Mouse (Mus musculus): ENCODE data around the gene Cbx7. TPM values are rescaled to one million over a fixed set of nuclear protein-coding genes. Genes with fewer than 3 reads are reported as not detected.
A peak's percentile ranks its signal among the peaks of the same experiment; 100 is the strongest.
"Not testable (repeated sequence)": the region's sequence is repeated elsewhere in the genome, so short reads cannot be mapped to it uniquely, and the experiment has no call there.

Cbx7 gene
- total RNA-seq, 2 experiments from 2014 or later = 9.4 to 9.8 TPM

DNA sequence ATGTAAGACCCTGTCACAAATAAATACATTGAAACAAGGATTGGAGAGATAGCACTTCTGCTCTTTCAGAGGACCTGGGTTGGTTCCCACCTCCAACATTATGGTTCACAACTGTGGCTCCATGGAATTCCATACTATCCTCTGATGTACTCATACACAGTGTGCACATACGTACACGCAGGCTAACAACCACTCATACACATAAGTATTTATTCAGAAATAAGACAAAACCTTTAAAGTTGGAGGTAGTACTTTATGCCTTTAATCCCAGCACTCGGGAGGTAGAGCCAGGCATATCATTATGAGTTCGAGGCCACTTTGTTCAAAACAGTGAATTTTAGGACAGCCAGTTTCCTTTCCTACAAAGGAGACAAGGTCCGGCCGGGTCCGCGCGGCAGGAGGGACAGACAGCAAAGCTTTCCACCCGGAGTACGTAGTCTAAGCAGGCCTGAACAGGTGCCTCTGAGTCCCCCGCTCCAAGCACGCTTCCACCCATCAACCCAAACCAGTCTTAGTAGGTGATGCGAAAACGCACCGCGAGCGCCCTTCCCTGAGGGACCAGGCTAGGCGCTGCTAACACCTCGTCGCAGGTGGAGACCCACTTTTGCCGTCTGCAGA, 37.8 kb downstream of the Cbx7 start:
- DNase-seq (ENCODE audit: low spot score) = no peak
- intact Hi-C loops (cut with DNase I) = no loop called here

DNA sequence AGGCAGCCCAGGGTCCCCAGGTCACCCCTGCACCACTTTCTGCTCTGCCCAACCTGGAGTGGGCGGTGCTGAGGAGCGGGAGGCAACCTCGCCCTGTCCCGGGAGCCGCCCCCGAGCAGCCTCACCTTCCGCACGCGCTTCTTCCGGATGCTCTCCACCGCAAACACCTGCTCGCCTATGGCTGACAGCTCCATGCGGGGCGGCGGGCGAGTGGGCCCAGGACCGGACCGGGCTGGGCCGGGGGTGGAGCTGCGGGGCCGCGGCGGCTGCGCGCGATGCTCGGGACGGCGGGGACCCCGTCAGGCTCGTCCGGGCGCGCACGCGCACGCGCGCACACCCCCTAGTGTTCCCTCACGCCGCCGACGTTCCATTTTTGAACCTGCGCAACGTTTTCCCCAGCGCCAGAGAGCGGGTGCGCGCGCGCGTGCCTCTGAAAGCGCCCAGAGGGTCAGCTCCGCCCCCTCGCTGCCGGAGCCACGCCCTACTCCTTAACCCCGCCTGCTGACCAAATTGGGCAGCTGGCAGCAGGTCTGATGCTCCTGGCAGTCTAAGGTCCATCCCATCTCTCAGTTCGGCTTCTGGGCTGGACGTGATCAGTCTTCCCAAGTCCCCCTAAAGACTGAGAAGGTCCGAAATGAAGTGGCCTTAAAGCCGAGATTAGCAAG, 38.5 kb downstream of the Cbx7 start:
- peak; percentile 86 for DNase-seq (ENCODE audit: low spot score)
- intact Hi-C loops (cut with DNase I) = no loop called here

DNA sequence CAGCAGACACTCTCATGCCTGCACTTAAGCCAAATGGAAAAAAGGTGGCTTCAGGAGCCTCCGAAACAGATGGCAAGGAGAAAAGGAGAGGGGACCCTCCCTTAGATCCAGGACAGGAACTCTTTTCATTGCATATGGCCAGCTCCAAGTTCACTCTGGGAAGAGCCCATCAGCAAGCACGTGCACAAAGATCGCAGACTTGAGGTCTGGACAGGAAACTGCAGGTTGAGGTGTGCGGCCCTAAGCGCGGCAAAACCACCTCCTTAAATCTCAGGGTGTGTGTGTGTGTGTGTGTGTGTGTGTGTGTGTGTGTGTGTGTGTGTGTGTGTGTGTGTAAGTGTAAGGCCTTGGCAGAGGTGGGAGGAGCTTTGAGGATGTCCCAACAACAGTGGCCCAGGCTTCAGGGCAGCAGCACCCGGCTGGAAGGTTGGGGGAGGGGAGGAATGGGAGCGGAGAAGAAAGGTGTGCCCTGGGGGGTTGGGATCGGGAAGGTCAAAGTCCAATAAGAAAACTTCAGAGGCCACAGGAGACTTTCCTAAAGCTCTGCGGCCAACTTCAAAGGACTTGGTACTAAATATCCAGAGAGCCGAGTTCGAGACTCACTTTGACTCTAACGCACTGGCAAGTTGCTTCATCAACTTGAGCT, 39.3 kb downstream of the Cbx7 start:
- intact Hi-C loops (cut with DNase I) = no loop called here
- no peak for DNase-seq (ENCODE audit: low spot score)

DNA sequence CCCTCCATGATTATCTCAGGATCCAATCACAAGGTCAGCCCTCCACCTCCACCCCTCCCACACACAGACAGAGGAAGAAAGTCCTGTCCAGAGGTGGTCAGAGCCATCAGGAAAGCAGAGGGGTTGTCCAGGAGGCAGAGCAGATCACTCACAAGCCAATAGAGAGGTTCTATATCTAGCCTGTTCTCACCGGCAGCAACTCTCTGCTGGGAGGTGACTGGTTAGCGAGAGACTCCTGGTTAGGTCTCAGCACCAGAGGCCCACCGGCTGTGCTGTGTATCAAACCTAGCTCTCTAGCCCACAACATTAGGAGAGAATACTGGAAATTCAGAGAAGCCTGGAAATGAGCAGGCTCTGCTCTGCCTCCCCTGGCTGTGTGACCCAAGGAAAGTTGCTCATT, 41.2 kb downstream of the Cbx7 start:
- intact Hi-C loops (cut with DNase I) = loop anchor here (5.0 kb wide), 1 partner anchor 97 kb away; the partner anchor contains the start of genes Cbx6 and Npcd
- no peak for DNase-seq (ENCODE audit: low spot score)

- no peak for DNase-seq (ENCODE audit: low spot score)
- intact Hi-C loops (cut with DNase I) = loop anchor here (5.0 kb wide), 1 partner anchor 96 kb away; the partner anchor contains the start of genes Cbx6 and Npcd
These were observed 42.2 kb downstream of the Cbx7 start for GRCm38 (mm10) chr15:79928736-79929135.

DNA sequence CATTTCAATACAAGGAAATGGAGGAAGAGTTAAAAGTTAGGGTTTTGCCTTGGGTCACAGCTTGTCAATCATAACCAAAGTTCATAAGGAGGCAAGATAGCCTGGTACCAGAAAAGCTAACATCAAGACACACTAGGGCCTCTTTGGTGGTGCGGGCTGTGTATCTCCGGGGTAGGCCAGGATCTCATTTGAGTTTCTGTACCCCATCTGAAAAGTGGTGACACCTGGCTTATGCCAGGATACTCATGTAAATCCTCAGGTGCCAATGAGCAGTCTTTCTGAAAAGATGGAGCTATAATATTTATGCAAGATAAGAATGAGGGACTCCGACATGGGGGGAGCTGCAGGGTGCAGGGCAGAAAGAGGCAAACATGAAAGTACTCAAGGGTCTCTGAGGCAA, 42.6 kb downstream of the Cbx7 start:
- intact Hi-C loops (cut with DNase I) = loop anchor here (5.0 kb wide), 1 partner anchor 96 kb away; the partner anchor contains the start of genes Cbx6 and Npcd
- DNase-seq (ENCODE audit: low spot score) = no peak

DNA sequence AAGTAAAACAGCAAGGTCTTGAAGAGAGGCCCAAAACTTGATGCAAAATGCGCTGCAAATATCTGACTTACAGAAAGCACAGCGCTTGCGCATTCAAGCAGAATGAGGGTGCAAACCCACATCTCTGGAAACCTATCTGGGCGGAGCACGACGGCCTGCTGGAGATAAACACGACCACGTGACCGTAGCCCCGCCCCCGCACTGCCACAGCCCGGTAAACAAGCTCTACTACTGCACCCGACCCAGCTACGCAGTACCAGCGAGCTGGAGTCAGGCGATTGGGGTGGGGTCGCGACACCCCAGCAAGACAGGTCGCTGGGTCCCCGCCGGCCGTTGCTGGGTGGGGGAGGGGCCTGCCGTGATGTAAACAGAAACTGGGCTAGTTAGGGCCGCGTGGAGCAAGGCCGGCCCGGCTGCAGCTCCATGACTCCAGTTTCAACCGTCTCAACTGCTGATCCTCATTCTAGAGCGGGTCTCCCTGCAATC, 43.2 kb downstream of the Cbx7 start:
- DNase-seq (ENCODE audit: low spot score) = peak; percentile 89
- intact Hi-C loops (cut with DNase I) = loop anchor here (5.0 kb wide), 1 partner anchor 95 kb away; the partner anchor contains the start of genes Cbx6 and Npcd

GRCm38 (mm10) chr15:79926856-79927416, 44.0 kb downstream of the Cbx7 start:
- DNase-seq (ENCODE audit: low spot score) = no peak
- intact Hi-C loops (cut with DNase I) = loop anchor here (5.0 kb wide), 1 partner anchor 95 kb away; the partner anchor contains the start of genes Cbx6 and Npcd

- intact Hi-C loops (cut with DNase I) = no loop called here
- no peak for DNase-seq (ENCODE audit: low spot score)
These were observed 51.1 kb downstream of the Cbx7 start for GRCm38 (mm10) chr15:79919787-79920186.

DNA sequence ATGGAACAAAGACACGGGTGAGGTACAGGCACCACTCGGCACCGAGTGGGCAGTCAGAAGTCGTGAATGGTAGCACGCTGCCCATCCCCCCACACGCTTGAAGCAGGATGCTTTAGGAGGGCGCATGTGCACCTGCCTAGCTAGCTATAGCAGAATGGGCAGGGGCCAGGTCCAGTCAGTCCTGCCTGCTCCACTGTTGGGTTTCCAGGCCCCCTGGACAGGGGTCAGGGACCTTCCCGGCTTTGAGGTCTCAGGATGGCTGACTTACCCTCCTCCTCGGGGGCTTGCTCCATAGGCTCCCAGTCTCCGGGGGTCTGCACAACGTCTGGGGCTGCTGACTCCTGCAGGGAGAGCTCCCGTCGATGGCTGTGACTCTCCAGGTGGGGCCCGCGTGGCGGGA, 52.4 kb downstream of the Cbx7 start:
- no peak for DNase-seq (ENCODE audit: low spot score)
- intact Hi-C loops (cut with DNase I) = no loop called here

- DNase-seq (ENCODE audit: low spot score) = no peak
- intact Hi-C loops (cut with DNase I) = no loop called here
These were observed 53.7 kb downstream of the Cbx7 start for GRCm38 (mm10) chr15:79917111-79917720.

DNA sequence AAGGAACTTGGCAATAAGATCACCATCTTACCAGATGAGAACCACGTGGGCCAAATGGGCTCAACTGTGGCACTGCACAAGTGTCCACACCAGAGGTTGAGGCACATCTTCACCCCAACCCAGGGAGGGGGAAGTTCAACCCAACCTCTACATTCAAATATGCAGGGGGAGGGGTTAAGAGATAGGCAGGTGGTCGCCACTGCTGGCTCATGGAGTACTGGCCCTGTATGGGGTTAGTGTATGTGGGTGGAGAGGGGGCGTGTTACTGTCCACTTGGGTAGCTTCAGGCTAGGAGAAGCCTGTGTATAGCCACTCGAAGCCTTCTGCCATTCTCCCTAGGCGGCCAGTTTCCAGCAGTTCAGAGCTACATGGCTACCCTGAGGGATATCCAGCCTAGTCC, 54.8 kb downstream of the Cbx7 start:
- intact Hi-C loops (cut with DNase I) = no loop called here
- DNase-seq (ENCODE audit: low spot score) = no peak

DNA sequence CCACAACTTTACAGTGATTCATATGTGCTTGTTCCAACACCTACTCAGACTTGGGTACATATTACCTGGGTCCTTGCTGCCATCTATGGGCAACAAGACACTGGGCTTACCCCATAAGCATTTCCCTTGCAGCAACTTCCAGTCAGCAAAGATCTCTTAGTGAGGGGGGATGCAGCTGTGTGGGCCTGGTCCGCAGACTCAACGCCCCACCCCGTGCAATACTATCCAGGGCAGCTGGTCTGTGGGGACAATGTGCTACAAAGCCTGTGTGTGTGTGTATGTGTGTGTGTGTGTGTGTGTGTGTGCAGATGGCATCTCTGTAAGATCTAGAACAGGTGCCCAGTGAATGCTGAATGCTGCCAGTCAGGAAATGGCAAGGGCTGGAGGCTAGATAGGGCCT, 56.6 kb downstream of the Cbx7 start:
- intact Hi-C loops (cut with DNase I) = no loop called here
- no peak for DNase-seq (ENCODE audit: low spot score)

DNA sequence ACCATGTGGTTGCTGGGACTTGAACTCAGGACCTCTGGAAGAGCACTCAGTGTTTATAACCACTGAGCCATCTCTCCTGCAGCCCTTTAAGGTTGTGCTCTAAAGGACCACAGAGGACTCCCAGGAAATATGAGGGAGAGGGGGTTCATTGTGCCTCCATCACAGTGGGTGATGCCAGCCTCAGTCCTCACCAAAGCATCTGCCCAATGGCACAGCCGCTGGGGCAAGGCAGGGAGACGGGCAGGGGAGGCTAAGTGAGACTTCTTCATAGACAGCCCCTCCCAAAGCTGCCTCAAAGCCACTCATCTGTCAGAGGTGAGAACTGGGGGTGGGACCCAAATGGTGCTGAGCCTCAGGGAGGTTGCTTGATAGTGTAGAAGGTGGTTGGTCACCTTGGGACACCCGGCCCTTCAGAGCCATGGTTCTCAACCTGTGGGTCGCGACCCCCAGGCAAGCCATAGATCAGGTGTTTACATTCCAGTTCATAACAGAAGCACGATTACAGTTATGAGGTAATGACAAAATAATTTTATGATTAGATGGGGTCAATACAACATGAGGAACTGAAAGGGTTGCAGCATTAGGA, 57.1 kb downstream of the Cbx7 start:
- intact Hi-C loops (cut with DNase I) = no loop called here
- DNase-seq (ENCODE audit: low spot score) = no peak

DNA sequence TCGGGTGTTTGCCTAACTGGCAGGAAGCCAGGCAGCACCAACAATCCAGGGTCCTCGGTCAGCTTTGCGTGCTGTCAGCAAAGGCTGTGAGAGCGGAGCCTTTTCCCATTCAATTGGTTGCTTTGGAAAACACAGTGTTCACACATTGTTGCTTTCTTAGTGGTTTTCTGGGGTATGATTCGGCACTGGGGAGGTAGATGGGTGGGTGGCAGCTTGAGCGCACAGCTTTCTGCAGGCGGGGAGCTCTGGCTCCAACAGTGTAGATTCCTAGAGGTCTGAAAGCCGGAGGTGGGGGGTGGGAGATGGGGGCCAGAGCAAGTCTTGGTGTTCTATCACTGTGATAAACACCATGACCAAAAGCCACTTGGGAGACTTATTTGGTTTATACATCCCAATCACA, 59.6 kb downstream of the Cbx7 start:
- no peak for DNase-seq (ENCODE audit: low spot score)
- intact Hi-C loops (cut with DNase I) = no loop called here

GRCm38 (mm10) chr15:79910812-79911211, 60.1 kb downstream of the Cbx7 start:
- DNase-seq (ENCODE audit: low spot score); intact Hi-C loops (cut with DNase I): not testable (repeated sequence)

DNA sequence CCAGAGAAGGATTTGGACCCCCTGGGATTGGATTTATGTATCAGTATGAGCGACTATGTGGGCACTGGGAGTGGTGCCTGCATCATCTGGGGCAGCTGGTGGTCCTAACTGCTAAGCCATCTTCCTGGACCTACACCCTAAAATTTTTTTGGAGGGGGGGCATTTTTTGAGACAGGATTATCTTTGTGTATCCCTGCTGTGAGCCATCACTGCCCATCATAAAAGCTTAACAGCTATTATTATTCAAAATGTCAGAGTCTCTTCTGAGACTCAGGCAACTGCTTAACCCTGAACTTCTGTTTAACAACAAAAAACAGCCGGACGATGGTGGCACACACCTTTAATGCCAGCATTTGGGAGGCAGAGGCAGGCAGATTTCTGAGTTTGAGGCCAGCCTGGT, 61.9 kb downstream of the Cbx7 start:
- DNase-seq (ENCODE audit: low spot score); intact Hi-C loops (cut with DNase I): not testable (repeated sequence)

GRCm38 (mm10) chr15:79906855-79907254, 64.1 kb downstream of the Cbx7 start:
- intact Hi-C loops (cut with DNase I) = no loop called here
- no peak for DNase-seq (ENCODE audit: low spot score)

GRCm38 (mm10) chr15:79905211-79905610, 65.7 kb downstream of the Cbx7 start:
- no peak for DNase-seq (ENCODE audit: low spot score)
- intact Hi-C loops (cut with DNase I) = no loop called here

DNA sequence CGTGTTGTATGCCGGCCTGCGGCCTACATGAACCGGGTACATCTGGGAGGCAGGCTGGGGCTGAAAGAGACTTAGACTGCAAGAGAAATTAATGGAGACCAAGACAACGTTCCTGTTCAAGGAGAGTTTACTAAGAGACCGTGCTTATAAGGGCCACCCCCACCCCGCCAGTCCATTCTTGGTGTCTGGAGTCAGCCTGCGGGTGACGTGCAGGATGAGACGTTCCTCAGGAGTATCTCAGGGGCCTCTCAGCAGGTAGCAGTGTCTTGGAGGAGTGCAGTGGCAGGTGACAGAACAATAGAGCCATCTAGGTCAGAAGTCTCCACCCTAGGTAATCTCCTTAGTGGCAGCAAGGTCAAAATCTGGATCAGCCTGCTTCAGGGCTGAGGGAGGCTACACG, 66.2 kb downstream of the Cbx7 start:
- DNase-seq (ENCODE audit: low spot score); intact Hi-C loops (cut with DNase I): not testable (repeated sequence)

All from heart, postnatal 25 days (tissue).